Mouse (Mus musculus) intestine, embryonic 14.5 days (tissue): Measurements from ENCODE around the gene Usp15. TPM values are rescaled to one million over a fixed set of nuclear protein-coding genes. Genes with fewer than 3 reads are reported as not detected.

ENCODE experiments used
- ATAC-seq: fragments of 200-750 bp; cut with Nextera tagmentation; replicated peaks from 2 replicates; pipeline ENCODE4 v1.8.0; 2017; ENCODE audit warnings: low read depth, moderate number of reproducible peaks, moderate TSS enrichment, moderate library complexity; ENCODE audit not compliant: low FRiP score, low TSS enrichment
- DNase-seq: peaks from one replicate; pipeline ENCODE4 v3.0.0-alpha.2; 2018; ENCODE audit warnings: low spot score
- H3K27ac ChIP-seq: fragments of 300-500 bp; sonication (generic); 2 replicates; pipeline ENCODE4 v1.5.1; 2014; ENCODE audit warnings: low read depth, mild to moderate bottlenecking, control low read depth
- H3K27me3 ChIP-seq: fragments of 300-500 bp; sonication (generic); replicated peaks from 2 replicates; pipeline ENCODE4 v1.6.1; 2014; ENCODE audit warnings: low read length, control low read depth; ENCODE audit not compliant: control insufficient read depth, insufficient read depth
- H3K36me3 ChIP-seq: fragments of 300-500 bp; sonication (generic); 2 replicates; pipeline ENCODE4 v1.6.1; 2014; ENCODE audit warnings: low read length, control low read depth; ENCODE audit not compliant: control insufficient read depth, insufficient read depth
- H3K4me1 ChIP-seq: fragments of 300-500 bp; sonication (generic); replicated peaks from 2 replicates; pipeline ENCODE4 v1.6.1; 2014; ENCODE audit warnings: low read length, control low read depth, mixed read lengths; ENCODE audit not compliant: control insufficient read depth, insufficient read depth
- H3K4me2 ChIP-seq: fragments of 300-500 bp; sonication (generic); 2 replicates; pipeline ENCODE4 v1.6.1; 2014; ENCODE audit warnings: low read length
- H3K4me3 ChIP-seq: fragments of 300-500 bp; sonication (generic); 2 replicates; pipeline ENCODE4 v1.5.1; 2014; ENCODE audit warnings: low read depth, low read length, control low read depth, mixed read lengths
- H3K9ac ChIP-seq: fragments of 300-500 bp; sonication (generic); 2 replicates; pipeline ENCODE4 v1.6.1; 2014; ENCODE audit warnings: mild to moderate bottlenecking, low read length
- H3K9me3 ChIP-seq: fragments of 300-500 bp; sonication (generic); 2 replicates; pipeline ENCODE4 v1.6.1; 2016; ENCODE audit warnings: low read length, control low read depth; ENCODE audit not compliant: control insufficient read depth
- WGBS: fragments of 180-500 bp; shearing (Covaris S2); extraction: QIAGEN DNeasy Blood & Tissue Kit; methylation state at CpG from one replicate; pipeline ENCODE4 v1.1.7; 2014; 5-methylcytosine and 5-hydroxymethylcytosine counted together
- polyA plus RNA-seq: library from polyadenylated mRNA; unstranded; fragments of >200 nt; fragmentation: Nextera tagmentation; extraction: Ambion mirVana; gene quantifications from 2 replicates; pipeline ENCODE4 v1.2.1, GENCODE M21; 2014

The Usp15 gene
- polyA plus RNA-seq, 1 experiment from 2014 or later, result 95.7 TPM

DNA sequence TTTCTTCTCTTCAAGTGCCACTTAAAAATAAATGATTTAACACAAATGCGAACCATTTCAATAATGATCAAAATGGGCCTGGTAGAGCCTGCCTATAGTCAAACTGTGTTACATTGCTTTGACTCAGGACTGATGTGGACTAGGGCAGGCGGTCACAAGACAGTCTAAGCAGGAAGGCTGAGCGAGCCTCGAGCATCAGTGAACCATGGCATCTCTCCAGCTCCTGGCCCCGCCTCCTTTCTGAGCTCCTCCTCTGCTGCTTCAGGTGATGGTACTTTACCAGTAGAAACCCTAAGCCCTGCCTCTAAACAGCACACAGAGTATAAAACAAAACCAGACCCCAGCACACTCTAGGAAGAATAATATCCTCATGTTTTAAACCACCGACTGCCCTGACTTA, 36.3 kb downstream of the Usp15 start:
- peaks cover 46% of the 10 kb centered on the region for H3K36me3 ChIP-seq
- no peak overlapping the region for H3K4me3 ChIP-seq
- H3K4me1 ChIP-seq, result no peaks in the 10 kb centered on the region
- H3K4me2 ChIP-seq, result no peak overlapping the region
- no peaks in the 10 kb centered on the region for H3K27me3 ChIP-seq
- no peak overlapping the region for H3K27ac ChIP-seq
- H3K9me3 ChIP-seq, result no peaks in the 10 kb centered on the region
- WGBS, result 72% methylated on average over 6 of the region's 6 CpGs
- DNase-seq (no peak), ATAC-seq (no peak)
- H3K9ac ChIP-seq, result no peak overlapping the region

DNA sequence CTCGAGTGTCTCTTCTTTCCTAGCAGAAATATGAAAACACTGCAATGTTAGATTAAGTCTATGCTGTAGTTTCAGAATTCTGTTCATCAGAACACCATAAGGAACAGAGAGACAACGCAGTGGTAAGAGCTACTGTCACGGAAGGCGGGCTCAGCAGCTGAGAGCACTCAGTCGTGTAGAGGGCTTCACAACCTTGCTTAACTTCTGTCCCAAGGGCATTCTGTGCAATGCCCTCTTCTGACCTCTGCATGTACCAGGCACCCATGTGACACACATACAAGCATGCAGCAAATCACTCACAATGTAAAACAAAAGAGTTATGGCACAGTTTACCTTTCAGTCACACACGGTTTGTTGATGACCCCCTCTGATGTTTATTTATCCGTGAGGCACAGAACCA, 37.5 kb downstream of the Usp15 start:
- WGBS, result 70% methylated on average over 7 of the region's 7 CpGs
- no peak for ATAC-seq
- no peaks in the 10 kb centered on the region for H3K27me3 ChIP-seq
- no peaks in the 10 kb centered on the region for H3K4me1 ChIP-seq
- H3K27ac ChIP-seq, result no peak overlapping the region
- H3K36me3 ChIP-seq, result peaks cover 48% of the 10 kb centered on the region
- H3K9ac ChIP-seq, result no peak overlapping the region
- DNase-seq, result no peak
- H3K9me3 ChIP-seq, result no peaks in the 10 kb centered on the region
- no peak overlapping the region for H3K4me2 ChIP-seq
- no peak overlapping the region for H3K4me3 ChIP-seq

DNA sequence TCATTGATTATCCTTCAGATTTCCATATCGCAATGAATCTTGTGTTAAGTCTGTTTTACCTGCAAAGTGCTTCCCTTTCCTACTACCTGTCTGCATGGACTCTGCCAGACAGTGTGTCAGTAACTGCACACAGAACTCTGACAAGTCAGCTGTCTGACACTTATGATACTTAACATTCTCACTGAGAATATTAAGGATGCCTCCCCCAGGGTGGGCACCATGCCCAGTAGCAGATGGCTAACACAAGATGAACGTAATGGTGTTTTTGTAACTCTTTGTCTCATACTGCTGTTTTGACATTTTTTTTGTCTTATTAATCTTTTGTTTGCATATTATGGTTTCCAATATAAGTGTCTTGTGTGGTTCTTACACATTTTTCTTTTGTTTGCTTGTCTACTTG, 40.4 kb downstream of the Usp15 start:
- no peaks in the 10 kb centered on the region for H3K4me1 ChIP-seq
- peaks cover 43% of the 10 kb centered on the region for H3K36me3 ChIP-seq
- H3K4me2 ChIP-seq, result no peak overlapping the region
- no peak for DNase-seq
- H3K9me3 ChIP-seq, result no peaks in the 10 kb centered on the region
- H3K27ac ChIP-seq, result no peak overlapping the region
- no peaks in the 10 kb centered on the region for H3K27me3 ChIP-seq
- ATAC-seq, result no peak
- no peak overlapping the region for H3K4me3 ChIP-seq
- 76% methylated on average over 2 of the region's 2 CpGs for WGBS
- no peak overlapping the region for H3K9ac ChIP-seq

DNA sequence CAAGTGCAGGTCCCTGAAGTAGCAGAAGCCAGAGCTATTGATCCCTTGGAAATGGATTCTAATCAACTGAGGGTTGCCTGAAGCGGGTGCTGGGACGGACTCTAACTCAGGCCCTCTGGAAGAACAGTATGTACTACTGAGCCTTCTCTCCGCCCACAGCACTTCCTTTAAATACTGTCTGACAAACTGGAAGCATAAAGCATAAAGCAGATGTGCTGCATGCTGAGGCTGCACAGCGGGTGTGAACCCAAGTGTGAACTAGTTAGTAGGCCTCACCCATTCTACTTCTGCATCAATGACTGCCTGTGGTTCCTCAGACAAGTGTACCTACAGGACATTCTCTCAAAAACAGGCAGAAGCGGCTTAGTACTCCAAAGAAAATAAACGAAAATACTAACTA, 41.0 kb downstream of the Usp15 start:
- DNase-seq (no peak), ATAC-seq (no peak)
- Histone ChIP-seq H3K9ac (no peak overlapping the region), H3K27ac (no peak overlapping the region), H3K4me3 (no peak overlapping the region), H3K27me3 (no peaks in the 10 kb centered on the region), H3K9me3 (no peaks in the 10 kb centered on the region), H3K4me1 (no peaks in the 10 kb centered on the region), H3K36me3 (peaks cover 43% of the 10 kb centered on the region), H3K4me2 (no peak overlapping the region)
- WGBS, result 92% methylated on average over 6 of the region's 6 CpGs

DNA sequence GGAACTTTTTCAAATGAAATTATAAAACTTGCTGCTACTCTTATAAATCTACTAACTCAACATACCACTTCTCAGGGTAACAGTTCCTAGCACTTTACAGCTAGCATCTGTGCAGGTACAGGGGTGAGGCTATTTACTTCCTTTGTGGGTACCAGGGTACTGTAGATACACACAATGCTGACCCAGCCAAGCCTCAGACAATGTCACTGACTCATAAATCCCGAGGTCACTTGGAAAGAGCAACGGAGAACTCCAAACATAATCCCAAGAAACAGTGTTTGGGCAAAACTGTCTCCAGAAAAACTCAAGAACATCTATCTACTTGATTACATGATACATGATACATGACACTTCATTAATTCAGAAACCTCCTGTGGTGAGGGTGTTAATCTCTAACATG, 43.5 kb downstream of the Usp15 start:
- Histone ChIP-seq H3K9ac (no peak overlapping the region), H3K4me2 (no peak overlapping the region), H3K4me1 (no peaks in the 10 kb centered on the region; the same call in 1 of the 2 replicates), H3K4me3 (no peak overlapping the region), H3K36me3 (peaks cover 25% of the 10 kb centered on the region), H3K9me3 (no peaks in the 10 kb centered on the region), H3K27me3 (no peaks in the 10 kb centered on the region), H3K27ac (no peak overlapping the region)
- DNase-seq (no peak), ATAC-seq (no peak)
- WGBS, result 39% methylated on average over 2 of the region's 2 CpGs

DNA sequence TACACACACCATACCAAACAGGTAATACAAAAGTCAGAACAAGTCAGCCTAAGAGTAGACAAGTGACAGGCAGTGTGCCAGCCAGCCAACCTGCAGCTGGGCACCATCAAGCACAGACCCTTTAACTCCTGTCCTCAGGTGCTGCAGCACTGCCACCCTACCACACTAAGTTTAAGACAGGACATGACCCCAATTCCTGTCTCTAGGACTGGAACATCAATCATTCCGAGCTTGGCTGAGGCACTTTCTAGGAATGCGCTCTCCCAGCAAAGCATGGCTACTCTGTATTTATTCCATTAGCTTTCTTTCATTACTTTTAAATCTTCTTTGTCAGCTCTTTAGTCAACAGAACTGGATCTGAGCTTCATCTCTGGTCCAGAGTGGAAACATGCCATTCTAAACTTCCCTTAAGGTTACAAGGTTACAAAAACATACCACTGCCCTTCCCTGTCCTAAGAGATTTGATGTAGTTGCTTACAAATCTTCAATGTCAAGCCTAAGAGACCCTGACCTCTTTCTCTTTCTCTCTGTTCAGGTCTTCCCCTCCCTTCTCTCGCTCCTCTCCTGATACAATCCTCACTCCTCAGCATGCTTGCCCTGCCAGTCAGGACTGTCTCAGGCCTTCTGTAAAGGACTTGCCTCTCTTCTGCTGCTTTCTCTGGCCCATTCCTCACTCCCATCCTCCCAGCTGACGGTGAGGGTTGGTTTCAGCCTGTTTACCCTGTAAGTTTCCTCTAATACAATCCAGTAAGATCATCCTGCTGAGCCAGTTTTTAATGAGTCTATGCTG, 48.6 kb downstream of the Usp15 start:
- H3K36me3 ChIP-seq, result peaks cover 22% of the 10 kb centered on the region
- no peaks in the 10 kb centered on the region for H3K27me3 ChIP-seq
- WGBS, result 36% methylated on average over 4 of the region's 4 CpGs
- H3K4me3 ChIP-seq, result no peak overlapping the region
- no peak overlapping the region for H3K9ac ChIP-seq
- H3K9me3 ChIP-seq, result no peaks in the 10 kb centered on the region
- DNase-seq, result no peak
- no peak overlapping the region for H3K4me2 ChIP-seq
- ATAC-seq, result no peak
- no peaks in the 10 kb centered on the region; the same call in 1 of the 2 replicates for H3K4me1 ChIP-seq
- no peak overlapping the region for H3K27ac ChIP-seq

DNA sequence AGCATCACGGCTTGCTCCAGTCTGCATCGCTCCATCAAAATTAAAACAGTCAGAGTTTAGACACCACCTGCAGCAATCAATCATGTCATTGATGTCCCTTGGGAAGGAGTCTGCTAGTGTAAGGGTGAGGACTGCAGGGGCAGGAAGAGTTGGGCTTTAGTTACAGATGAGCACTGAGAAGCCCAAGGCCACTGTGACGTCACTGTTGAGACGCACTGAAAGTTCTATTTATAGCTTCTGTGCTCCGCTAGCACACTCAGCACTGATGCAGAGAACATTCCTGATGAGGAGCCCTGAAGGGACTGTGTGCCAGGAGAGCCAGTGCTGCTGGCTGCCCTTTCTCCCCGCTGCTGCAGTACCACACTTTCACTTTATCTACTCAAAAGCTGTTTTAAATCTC, 49.6 kb downstream of the Usp15 start:
- H3K9ac ChIP-seq, result no peak overlapping the region
- H3K27ac ChIP-seq, result no peak overlapping the region
- H3K27me3 ChIP-seq, result no peaks in the 10 kb centered on the region
- 31% methylated on average over 6 of the region's 6 CpGs for WGBS
- no peaks in the 10 kb centered on the region for H3K9me3 ChIP-seq
- H3K4me2 ChIP-seq, result no peak overlapping the region
- DNase-seq (peak; percentile 53), ATAC-seq (0 out of 2 replicates have a peak, but pooled peaks have one; percentile 58)
- H3K36me3 ChIP-seq, result peaks cover 23% of the 10 kb centered on the region
- no peaks in the 10 kb centered on the region; the same call in 1 of the 2 replicates for H3K4me1 ChIP-seq
- no peak overlapping the region for H3K4me3 ChIP-seq

DNA sequence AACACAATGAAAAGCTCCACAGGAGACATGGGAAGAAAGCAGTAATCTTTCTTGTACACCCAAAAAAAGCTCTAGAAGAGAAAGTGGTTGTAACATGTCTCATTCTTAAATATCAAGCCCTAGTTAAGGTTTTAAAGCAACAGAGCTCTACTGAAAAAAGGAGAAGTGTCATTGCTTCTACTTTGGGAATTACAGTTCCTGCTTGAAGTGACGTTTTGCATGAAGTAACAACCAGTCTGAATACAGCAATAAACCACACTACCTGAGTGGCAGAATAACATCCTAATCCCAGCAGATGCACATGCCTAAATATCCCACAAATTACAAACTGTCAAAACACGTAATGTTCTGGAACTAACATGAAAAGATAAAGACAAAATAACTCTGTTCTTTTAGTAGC, 50.4 kb downstream of the Usp15 start:
- Histone ChIP-seq H3K27me3 (no peaks in the 10 kb centered on the region), H3K4me3 (no peak overlapping the region), H3K4me2 (no peak overlapping the region), H3K36me3 (peaks cover 22% of the 10 kb centered on the region), H3K4me1 (no peaks in the 10 kb centered on the region; the same call in 1 of the 2 replicates), H3K9me3 (no peaks in the 10 kb centered on the region), H3K27ac (no peak overlapping the region), H3K9ac (no peak overlapping the region)
- 60% methylated on average over 2 of the region's 2 CpGs for WGBS
- DNase-seq (no peak), ATAC-seq (no peak)

DNA sequence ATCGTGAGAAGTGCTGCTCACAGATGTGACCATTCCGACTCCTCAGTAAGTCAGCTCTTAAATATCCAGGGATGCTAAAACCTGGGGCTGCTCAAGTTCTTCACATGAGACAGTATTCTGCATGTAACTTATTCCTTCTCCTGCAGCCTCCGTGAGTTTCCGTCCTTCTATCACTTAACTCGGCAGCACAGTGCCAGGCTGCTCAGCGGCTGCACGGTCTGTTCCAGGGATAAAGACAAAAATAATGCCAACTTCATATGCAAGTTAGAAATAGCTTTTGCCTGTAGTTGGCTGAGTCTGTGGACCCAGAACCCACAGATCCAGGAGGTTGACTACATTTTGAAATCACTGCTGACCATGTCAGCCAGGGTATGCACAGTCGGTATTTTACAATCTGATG, 52.5 kb downstream of the Usp15 start:
- 89% methylated on average over 8 of the region's 8 CpGs for WGBS
- Histone ChIP-seq H3K36me3 (peaks cover 29% of the 10 kb centered on the region), H3K9me3 (no peaks in the 10 kb centered on the region), H3K9ac (no peak overlapping the region), H3K4me1 (no peaks in the 10 kb centered on the region; the same call in 1 of the 2 replicates), H3K4me3 (no peak overlapping the region), H3K27ac (no peak overlapping the region), H3K27me3 (no peaks in the 10 kb centered on the region), H3K4me2 (no peak overlapping the region)
- ATAC-seq (no peak), DNase-seq (no peak)
